Mouse (Mus musculus) liver, adult (tissue): Measurements from ENCODE around the gene Foxf2.

ENCODE experiments used
- GATA4 ChIP-seq: IDR thresholded peaks from 2 replicates; pipeline ENCODE4 v1.6.1; 2014; ENCODE audit warnings: mild to moderate bottlenecking, low read length; ENCODE audit not compliant: insufficient replicate concordance

Foxf2 gene

DNA sequence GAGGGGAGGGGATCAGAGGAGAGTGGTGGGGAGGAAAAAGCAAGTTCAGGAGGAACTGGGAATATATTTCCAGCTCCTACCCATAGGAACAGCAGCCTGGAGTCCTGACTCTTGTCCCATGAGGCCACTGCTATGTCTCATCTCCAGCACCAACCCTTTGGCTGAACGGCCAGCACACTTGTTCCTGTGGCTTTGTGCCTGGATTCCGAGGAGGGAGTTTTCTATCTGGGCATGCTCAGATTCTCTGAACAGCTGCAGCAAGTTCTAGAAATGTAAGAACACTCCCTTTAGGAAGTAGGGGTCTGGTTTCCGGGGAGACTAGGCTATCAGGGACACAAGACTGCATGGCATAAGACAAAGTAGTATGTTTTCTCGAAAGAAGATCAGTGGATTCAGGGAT lies 9.9 kb downstream of the Foxf2 start:
- TF ChIP-seq GATA4: no peak

DNA sequence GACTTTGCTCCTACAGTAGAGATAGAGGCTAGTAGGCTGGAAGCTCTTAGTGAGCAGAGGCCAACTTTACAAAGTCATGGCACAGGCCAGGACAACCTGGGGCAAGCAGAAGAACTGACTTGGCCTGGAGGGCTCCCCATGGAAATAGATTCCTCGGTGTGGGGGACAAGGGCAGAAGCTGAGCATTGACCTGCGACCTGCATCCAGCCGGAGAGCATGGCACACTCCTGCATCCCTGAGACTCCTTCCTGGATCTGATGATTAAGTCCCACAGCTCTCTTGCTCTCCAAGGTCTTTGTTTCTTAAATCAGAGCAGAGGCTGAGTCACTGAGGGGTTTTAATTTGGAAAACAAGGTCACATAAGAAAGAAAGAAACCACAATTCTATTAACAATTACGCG lies 15.9 kb downstream of the Foxf2 start:
- TF ChIP-seq GATA4: no peak

DNA sequence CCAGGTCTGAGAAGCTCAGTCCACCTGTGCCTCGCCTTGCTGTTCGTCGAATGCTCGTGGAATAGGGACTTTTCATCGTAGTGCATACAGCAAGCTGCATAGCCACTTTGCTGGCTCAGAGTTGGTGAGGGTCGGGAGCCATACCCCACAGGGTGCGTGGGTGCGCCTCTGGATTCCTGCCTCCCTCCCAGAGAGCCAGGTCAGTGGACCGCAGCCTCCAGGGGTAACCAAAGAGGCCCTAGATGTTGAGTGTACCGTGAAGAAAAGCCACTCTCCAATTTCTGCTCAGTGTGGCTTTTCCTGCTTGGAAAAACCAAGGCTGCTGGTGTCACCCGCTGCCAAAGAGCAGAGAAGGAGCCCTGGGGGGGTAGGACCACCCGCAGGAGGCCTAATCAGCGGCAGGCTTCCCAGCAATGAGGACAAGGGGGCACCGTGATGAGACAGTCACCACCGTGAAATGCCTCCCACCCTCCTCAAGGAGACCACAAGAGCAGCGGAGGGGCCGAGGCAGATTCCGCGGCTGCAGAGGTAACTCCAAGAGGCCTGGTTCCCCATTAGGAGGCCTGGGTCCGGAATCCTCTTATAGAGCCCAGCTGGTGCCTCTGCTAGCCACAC lies 26.6 kb downstream of the Foxf2 start:
- TF ChIP-seq GATA4: no peak

DNA sequence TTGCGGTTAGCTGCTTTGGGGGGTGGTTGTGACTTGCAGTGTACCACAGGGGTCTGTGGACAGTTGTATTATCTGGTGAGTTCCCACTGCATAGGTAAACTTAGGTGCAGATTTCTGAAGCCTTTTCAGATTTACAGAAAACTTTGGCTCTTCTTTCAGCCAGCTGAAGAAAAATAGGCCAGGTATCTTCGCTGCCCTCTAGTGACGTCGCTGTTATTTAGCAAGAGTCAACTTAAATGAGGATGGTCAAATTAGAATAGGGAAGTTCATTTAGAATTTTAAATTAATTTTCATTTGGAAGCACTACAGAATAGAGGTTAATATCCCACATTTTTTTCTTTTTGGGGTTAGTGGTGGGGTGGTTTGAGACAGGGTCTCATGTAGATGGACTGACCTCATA lies 30.6 kb downstream of the Foxf2 start:
- no peak for TF ChIP-seq GATA4

DNA sequence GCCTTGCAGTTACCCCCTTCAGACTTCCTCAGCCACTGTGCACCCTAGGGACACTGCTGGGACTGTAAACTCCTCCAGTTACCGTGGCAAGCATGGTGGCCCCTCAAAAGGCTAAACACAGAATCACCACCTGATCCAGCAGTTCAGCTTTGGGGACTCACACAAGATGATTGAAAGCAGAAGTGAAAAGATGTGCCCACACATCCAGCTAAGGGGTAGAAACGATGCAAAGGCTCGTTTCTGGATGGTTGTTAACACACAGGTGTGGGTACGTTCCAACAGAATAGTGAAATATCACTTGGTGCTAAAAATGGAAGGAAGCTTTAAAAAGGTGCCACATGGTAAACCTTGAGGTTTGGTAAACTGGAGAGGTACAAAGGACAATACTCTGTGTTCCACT lies 32.6 kb downstream of the Foxf2 start:
- no peak for TF ChIP-seq GATA4

DNA sequence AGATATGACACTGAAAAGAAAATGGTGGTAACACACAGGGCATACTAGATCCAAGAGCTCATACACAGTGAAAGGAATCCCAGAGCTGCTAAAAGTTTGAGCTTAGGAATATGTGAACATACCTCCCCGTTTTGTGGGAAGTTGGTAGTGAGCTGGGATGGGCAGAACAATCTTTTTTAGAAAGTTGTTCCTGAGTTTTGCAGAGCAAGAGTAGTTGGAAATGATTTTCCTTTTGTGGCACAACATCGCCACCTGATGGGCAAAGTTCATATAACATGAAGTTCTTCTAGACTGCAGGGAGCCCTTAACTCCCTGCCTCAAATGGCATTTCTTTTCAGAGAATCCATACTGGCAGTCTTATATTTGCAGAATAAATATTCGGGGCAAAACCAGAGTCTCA lies 33.3 kb downstream of the Foxf2 start:
- no peak for TF ChIP-seq GATA4

DNA sequence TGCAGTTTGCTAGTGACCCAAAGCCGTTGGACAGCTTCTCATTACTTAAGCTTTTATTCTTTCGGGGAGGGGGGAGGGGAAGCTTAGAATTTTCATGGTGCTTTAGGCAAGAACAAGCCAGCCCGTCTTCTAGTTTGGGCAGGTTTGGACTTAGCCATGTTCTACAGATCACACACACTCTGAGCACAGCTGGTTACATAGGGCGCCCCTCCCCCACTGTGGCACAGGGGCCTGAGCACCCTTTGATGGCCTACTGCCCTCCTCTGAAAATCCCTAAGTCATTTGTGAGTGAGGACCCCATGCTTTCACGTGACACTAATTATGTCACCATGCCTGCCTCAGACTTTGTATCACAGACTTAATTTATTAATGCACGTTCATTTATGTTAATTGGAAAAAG lies 35.6 kb downstream of the Foxf2 start:
- no peak for TF ChIP-seq GATA4

DNA sequence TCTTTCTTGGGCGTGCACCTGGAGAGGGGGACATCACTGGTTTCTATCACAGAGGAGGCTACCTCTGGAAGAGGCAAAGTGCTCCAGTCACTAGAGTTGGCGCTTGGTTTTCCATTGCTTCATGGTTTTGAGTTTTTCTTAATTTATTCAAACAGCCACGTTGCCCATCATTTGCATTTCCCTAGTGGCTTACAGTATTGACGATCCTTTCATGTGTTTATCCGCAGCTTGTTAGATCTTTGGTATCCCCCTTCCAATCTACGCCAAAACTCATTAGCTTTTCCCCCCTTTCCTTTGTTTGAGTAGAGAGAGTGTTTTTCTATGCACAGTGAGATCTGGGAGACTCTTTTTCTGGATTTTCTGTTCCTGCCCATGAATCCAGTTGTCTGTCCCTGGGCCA lies 39.8 kb downstream of the Foxf2 start:
- TF ChIP-seq GATA4: no peak

DNA sequence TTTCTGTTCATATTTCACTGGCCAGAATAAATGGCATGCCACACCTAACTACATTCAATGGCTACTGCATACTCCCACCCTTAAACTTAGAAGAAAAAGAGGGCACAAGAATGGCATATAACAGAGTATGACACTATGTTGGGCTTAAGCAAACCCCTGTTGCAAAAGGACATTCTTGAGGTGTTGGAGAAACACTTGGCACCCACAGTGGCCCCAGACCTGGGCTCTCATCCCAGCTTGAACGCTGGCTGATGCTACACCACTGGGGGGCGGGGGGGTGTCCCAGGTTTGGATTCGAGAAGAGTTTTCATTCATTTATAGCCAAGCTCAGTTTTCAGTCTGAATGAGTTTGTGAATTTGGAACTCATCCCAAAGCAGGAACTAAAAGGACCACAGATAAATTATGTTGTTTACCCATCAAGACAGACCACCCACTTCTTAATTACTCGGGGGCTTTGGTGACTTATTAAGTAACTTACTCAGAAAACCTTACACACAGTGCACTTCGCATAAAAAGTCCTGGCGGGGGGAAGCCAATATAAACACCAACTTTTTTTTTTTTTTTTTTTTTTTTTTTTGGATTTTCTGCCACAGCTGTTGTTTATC lies 42.4 kb downstream of the Foxf2 start:
- TF ChIP-seq GATA4: no peak

DNA sequence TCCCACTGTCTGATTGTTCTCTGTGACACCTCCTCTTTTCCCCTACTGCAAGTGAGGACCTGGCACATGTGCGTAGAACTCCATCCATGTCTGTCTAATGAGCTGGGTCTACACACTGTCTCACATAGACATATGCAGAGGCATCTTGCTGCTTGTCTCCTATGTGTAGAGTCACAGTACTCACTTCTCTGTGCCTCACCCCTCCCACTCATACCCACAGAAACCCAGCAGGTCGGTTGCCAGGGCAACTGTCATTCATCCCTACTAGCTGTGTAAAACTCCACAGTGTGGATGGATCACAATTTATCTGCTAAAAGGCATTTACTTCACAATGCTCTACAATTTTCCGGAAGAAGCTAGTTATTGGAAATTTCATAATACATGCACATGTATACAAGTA lies 46.5 kb downstream of the Foxf2 start:
- no peak for TF ChIP-seq GATA4
